Mouse (Mus musculus): ENCODE measurements at regions not wholly inside any gene's neighbourhood (a gene's known extent, or its start where the extent isn't known, plus 50 kb on each side); places are given as distances from the start of the nearest gene placed in this dataset.

- DNase-seq: no peak
- H3K36me3 ChIP-seq (ENCODE audit: control insufficient read depth, insufficient read depth, low read length): no peaks in the 10 kb centered on the region
- H3K27me3 ChIP-seq (ENCODE audit: control insufficient read depth, insufficient read depth, low read length): no peaks in the 10 kb centered on the region
- H3K4me1 ChIP-seq (replicated peaks; ENCODE audit: control insufficient read depth, insufficient read depth, low read length): no peaks in the 10 kb centered on the region
- no peak overlapping the region for H3K27ac ChIP-seq (ENCODE audit: control insufficient read depth, insufficient read depth, low read length)
- WGBS: 89% methylated on average over 2 of the region's 2 CpGs
- TF ChIP-seq CTCF (IDR thresholded peaks at IDR 0.05; ENCODE audit: borderline replicate concordance, control insufficient read depth, extremely low read depth, insufficient read depth, low read length, poor library complexity) (no peak), POLR2A (IDR thresholded peaks at IDR 0.05; ENCODE audit: control insufficient read depth, extremely low read depth, insufficient read depth, low read length, poor library complexity) (no peak)
- no peak overlapping the region for H3K4me3 ChIP-seq (ENCODE audit: control insufficient read depth, insufficient read depth, low read length)
Observed at GRCm38 (mm10) chr8:86393374-86393773, 187.1 kb downstream of the Abcc12 start.

- DNase-seq: no peak
- 92% methylated on average over 8 of the region's 8 CpGs for WGBS
- no peak for TF ChIP-seq CTCF (IDR thresholded peaks at IDR 0.05; ENCODE audit: borderline replicate concordance, control insufficient read depth, extremely low read depth, insufficient read depth, low read length, poor library complexity)
- no peak for TF ChIP-seq POLR2A (IDR thresholded peaks at IDR 0.05; ENCODE audit: control insufficient read depth, extremely low read depth, insufficient read depth, low read length, poor library complexity)
- H3K4me1 ChIP-seq (replicated peaks; ENCODE audit: control insufficient read depth, insufficient read depth, low read length): no peaks in the 10 kb centered on the region
- H3K27ac ChIP-seq (ENCODE audit: control insufficient read depth, insufficient read depth, low read length): no peak overlapping the region
- no peaks in the 10 kb centered on the region for H3K36me3 ChIP-seq (ENCODE audit: control insufficient read depth, insufficient read depth, low read length)
- no peaks in the 10 kb centered on the region for H3K27me3 ChIP-seq (ENCODE audit: control insufficient read depth, insufficient read depth, low read length)
- no peak overlapping the region for H3K4me3 ChIP-seq (ENCODE audit: control insufficient read depth, insufficient read depth, low read length)
Observed at GRCm38 (mm10) chr8:86390715-86391114, 189.8 kb downstream of the Abcc12 start.

- WGBS: 69% methylated on average over 3 of the region's 3 CpGs
- DNase-seq: no peak
- H3K36me3 ChIP-seq (ENCODE audit: control insufficient read depth, insufficient read depth, low read length): no peaks in the 10 kb centered on the region
Observed at GRCm38 (mm10) chr8:86389690-86390671, 190.5 kb downstream of the Abcc12 start.

GRCm38 (mm10) chr8:86385236-86385635, 195.2 kb downstream of the Abcc12 start:
- H3K36me3 ChIP-seq (ENCODE audit: control insufficient read depth, insufficient read depth, low read length): no peaks in the 10 kb centered on the region
- WGBS: 91% methylated on average over 7 of the region's 7 CpGs
- H3K4me3 ChIP-seq (ENCODE audit: control insufficient read depth, insufficient read depth, low read length): no peak overlapping the region
- H3K27me3 ChIP-seq (ENCODE audit: control insufficient read depth, insufficient read depth, low read length): no peaks in the 10 kb centered on the region
- H3K27ac ChIP-seq (ENCODE audit: control insufficient read depth, insufficient read depth, low read length): no peak overlapping the region
- no peaks in the 10 kb centered on the region for H3K4me1 ChIP-seq (replicated peaks; ENCODE audit: control insufficient read depth, insufficient read depth, low read length)
- TF ChIP-seq CTCF (IDR thresholded peaks at IDR 0.05; ENCODE audit: borderline replicate concordance, control insufficient read depth, extremely low read depth, insufficient read depth, low read length, poor library complexity) (no peak), POLR2A (IDR thresholded peaks at IDR 0.05; ENCODE audit: control insufficient read depth, extremely low read depth, insufficient read depth, low read length, poor library complexity) (no peak)
- DNase-seq: no peak

More at GRCm38 (mm10) chr8:86389690-86390671, 190.5 kb downstream of the Abcc12 start:
- Histone ChIP-seq H3K27ac (ENCODE audit: control insufficient read depth, insufficient read depth, low read length) (no peak overlapping the region), H3K27me3 (ENCODE audit: control insufficient read depth, insufficient read depth, low read length) (no peaks in the 10 kb centered on the region), H3K4me3 (ENCODE audit: control insufficient read depth, insufficient read depth, low read length) (no peak overlapping the region), H3K4me1 (replicated peaks; ENCODE audit: control insufficient read depth, insufficient read depth, low read length) (no peaks in the 10 kb centered on the region)
- TF ChIP-seq CTCF (IDR thresholded peaks at IDR 0.05; ENCODE audit: borderline replicate concordance, control insufficient read depth, extremely low read depth, insufficient read depth, low read length, poor library complexity) (no peak), POLR2A (IDR thresholded peaks at IDR 0.05; ENCODE audit: control insufficient read depth, extremely low read depth, insufficient read depth, low read length, poor library complexity) (no peak)

- Histone ChIP-seq H3K36me3 (ENCODE audit: control insufficient read depth, insufficient read depth, low read length) (no peaks in the 10 kb centered on the region), H3K4me3 (ENCODE audit: control insufficient read depth, insufficient read depth, low read length) (no peak overlapping the region), H3K27me3 (ENCODE audit: control insufficient read depth, insufficient read depth, low read length) (no peaks in the 10 kb centered on the region), H3K27ac (ENCODE audit: control insufficient read depth, insufficient read depth, low read length) (no peak overlapping the region), H3K4me1 (replicated peaks; ENCODE audit: control insufficient read depth, insufficient read depth, low read length) (no peaks in the 10 kb centered on the region)
- WGBS: 91% methylated on average over 10 of the region's 10 CpGs
- TF ChIP-seq CTCF (IDR thresholded peaks at IDR 0.05; ENCODE audit: borderline replicate concordance, control insufficient read depth, extremely low read depth, insufficient read depth, low read length, poor library complexity) (no peak), POLR2A (IDR thresholded peaks at IDR 0.05; ENCODE audit: control insufficient read depth, extremely low read depth, insufficient read depth, low read length, poor library complexity) (no peak)
- DNase-seq: no peak
Observed at GRCm38 (mm10) chr8:86381977-86382376, 198.5 kb downstream of the Abcc12 start.

- no peak for DNase-seq
- Histone ChIP-seq H3K27ac (ENCODE audit: control insufficient read depth, insufficient read depth, low read length) (no peak overlapping the region), H3K4me3 (ENCODE audit: control insufficient read depth, insufficient read depth, low read length) (no peak overlapping the region), H3K4me1 (replicated peaks; ENCODE audit: control insufficient read depth, insufficient read depth, low read length) (no peaks in the 10 kb centered on the region), H3K36me3 (ENCODE audit: control insufficient read depth, insufficient read depth, low read length) (no peaks in the 10 kb centered on the region), H3K27me3 (ENCODE audit: control insufficient read depth, insufficient read depth, low read length) (no peaks in the 10 kb centered on the region)
- TF ChIP-seq POLR2A (IDR thresholded peaks at IDR 0.05; ENCODE audit: control insufficient read depth, extremely low read depth, insufficient read depth, low read length, poor library complexity) (no peak), CTCF (IDR thresholded peaks at IDR 0.05; ENCODE audit: borderline replicate concordance, control insufficient read depth, extremely low read depth, insufficient read depth, low read length, poor library complexity) (no peak)
- 90% methylated on average over 5 of the region's 5 CpGs for WGBS
Observed at GRCm38 (mm10) chr8:86368062-86368461, 212.4 kb downstream of the Abcc12 start.

Measured in thymus, adult 2 months (tissue).